Mouse (Mus musculus): Measurements from ENCODE around the gene Plekhn1. TPM values are rescaled to one million over a fixed set of nuclear protein-coding genes. Genes with fewer than 3 reads are reported as not detected.

The Plekhn1 gene
- total and polyA plus RNA-seq, 3 experiments: 18.7 to 62.2 (median 23.9) TPM

DNA sequence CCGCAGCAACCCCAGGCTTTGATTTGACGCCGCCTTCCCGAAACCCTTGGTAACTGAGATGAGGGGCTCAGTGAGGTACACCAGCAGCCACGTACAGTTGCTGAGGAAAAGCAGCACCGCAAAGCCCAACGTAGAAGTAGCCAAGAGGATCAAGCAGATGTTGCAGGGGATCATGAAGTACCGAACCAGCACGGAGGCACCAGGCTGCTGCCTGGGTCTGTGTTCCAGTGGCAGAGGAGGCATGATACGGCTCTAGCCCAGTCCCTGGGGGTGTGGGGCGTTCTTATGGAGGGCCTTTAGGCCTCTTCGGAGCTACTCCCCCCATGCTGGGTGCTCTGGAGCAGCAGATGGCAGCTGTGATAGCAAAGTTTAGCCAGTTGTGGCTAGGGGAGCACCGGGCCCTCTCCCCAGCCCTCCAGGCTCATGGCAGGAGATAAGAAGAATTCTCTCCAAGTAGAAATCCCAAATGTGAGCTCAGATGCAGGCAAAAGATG, 49.2 kb downstream of the Plekhn1 start:
- no peak for DNase-seq

DNA sequence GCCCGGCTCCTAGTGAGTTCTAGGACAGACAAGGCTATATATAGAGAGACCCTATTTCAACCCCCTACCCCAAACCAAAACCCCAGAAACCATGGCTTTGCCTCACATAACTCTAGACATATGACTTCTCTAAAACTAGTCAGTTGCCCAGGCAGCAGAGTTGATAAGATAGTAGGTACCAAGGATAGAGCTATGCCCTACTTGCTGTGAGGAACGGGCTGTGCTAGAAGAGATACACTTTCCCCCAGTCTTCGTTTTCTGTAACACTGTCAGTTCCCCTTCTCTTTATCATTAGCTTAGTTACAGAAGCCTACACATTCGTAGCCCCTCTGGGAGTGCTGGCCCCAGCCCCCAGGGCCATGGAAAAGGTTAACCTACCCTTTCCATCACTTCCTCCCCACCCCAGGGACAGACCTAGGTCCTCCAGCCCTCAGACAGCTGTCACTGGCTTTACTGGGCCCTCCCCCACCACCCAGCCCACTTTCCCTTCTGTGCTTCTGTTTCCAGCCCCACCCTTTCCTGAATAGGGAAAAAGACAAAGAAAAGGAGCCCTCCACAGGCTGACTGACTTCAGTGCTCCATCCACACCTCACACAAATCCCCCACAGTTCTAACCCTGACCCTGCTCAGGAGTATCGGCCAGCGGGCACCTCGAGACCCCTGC, 50.2 kb downstream of the Plekhn1 start:
- DNase-seq: no peak

DNA sequence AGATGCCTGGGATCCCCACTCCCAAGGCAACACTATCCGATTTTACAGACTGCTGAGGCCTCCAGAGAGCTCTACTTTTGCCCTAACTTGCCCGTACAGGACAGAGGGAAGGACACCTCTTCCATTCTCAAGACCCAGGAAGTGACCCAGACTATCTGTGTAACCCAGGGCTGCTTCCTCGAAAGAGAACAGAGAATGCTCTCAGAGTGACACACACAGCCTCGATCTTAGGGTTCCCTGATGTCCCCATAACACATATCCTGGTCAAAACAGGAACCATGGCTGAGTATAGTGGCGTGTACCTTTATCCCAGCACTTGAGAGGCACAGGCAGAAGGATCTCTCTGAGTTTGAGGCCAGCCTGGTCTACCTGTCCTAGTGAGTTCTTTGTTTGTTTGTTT, 50.9 kb downstream of the Plekhn1 start:
- DNase-seq: no peak

DNA sequence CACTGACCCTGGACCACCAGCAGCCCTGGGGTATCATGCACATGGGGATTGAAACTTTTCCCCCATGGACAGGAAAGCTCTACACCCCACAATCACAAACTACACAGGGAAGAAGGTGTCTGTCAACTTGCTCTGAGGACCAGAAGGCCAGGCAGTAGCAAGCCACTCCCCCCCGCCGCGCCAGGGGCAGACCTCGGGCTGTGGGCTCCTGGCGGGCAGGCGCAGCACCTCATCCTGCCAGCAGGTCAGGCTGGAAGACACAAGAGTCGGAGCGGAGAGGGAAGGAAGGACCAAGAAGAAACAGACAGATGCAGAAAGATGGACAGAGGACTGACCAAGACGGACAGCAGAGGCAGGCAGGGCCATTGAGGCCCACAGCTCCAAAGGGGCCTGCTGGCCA, 57.0 kb downstream of the Plekhn1 start:
- DNase-seq: no peak

DNA sequence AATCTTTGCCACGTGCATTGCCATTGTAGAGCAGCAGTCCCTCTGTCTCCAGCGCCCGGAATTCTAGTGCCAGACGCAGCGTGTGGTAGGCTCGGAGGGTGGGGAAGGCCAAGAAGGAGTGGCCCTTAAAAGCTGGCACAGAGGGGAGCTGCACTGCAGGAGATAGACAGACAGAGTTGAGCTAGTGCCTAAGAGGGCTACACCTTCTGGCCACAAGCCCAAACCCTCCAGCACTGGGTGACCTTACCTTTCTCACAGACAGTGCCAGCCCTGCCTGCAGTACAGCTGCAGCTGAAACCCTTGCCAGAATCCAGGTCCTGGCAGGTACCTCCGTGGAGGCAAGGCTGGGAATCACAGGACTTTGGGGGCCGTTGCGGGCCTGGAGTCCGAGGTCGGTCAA, 62.8 kb downstream of the Plekhn1 start:
- no peak for DNase-seq

Small RNA genes lying within 50 kb of the gene (microRNA-seq; reads per million reads assigned to microRNA genes)
- gene Mir7658: 1.8 to 3.7 reads per million in 2 experiments

Other genes starting within 250 kb of the Plekhn1 start
- gene B3galt6, start 242.2 kb downstream of the Plekhn1 start, total RNA-seq (2021): 1 to 10 TPM; 5.1 to 8.5 TPM
- gene B3galt6, start 242.2 kb downstream of the Plekhn1 start, polyA plus RNA-seq (2012; rRNA removed): 14.7 and 18.3 TPM in 2 replicates
- 100 to 1,000 TPM; 260 to 282 TPM for gene Sdf4, start 242.0 kb downstream of the Plekhn1 start, total RNA-seq (2021)
- gene Sdf4, start 242.0 kb downstream of the Plekhn1 start, polyA plus RNA-seq (2012; rRNA removed): 47.5 and 50.7 TPM in 2 replicates
- 1 to 10 TPM in 1 of 2 experiments, under 1 TPM in 1; 0.61 to 1.2 TPM for gene Tnfrsf4, start 221.0 kb downstream of the Plekhn1 start, total RNA-seq (2021)
- 4.4 and 5.0 TPM in 2 replicates for gene Tnfrsf4, start 221.0 kb downstream of the Plekhn1 start, polyA plus RNA-seq (2012; rRNA removed)
- under 1 TPM in 1 of 2 experiments, not detected in 1; 0.38 TPM for gene Tnfrsf18, start 208.7 kb downstream of the Plekhn1 start, total RNA-seq (2021)
- gene Tnfrsf18, start 208.7 kb downstream of the Plekhn1 start, polyA plus RNA-seq (2012; rRNA removed): 0.30 and 0.61 TPM in 2 replicates
- gene Ttll10, start 175.4 kb downstream of the Plekhn1 start, total RNA-seq (2021): under 1 TPM in 1 of 2 experiments, not detected in 1; 0.21 TPM
- 0.13 and 0.19 TPM in 2 replicates for gene Ttll10, start 175.4 kb downstream of the Plekhn1 start, polyA plus RNA-seq (2012; rRNA removed)
- gene 9430015G10Rik, start 124.9 kb downstream of the Plekhn1 start, total RNA-seq (2021): 1 to 10 TPM; 5.7 to 9.6 TPM
- 14.6 and 15.6 TPM in 2 replicates for gene 9430015G10Rik, start 124.9 kb downstream of the Plekhn1 start, polyA plus RNA-seq (2012; rRNA removed)
- gene Rnf223, start 104.3 kb downstream of the Plekhn1 start, total RNA-seq (2021): under 1 TPM; 0.17 TPM
- gene Rnf223, start 104.3 kb downstream of the Plekhn1 start, polyA plus RNA-seq (2012; rRNA removed): 0.34 and 0.46 TPM in 2 replicates
- gene Agrn, start 37.4 kb downstream of the Plekhn1 start, total RNA-seq (2021): 10 to 100 TPM; 23.2 to 34.1 TPM
- gene Agrn, start 37.4 kb downstream of the Plekhn1 start, polyA plus RNA-seq (2012; rRNA removed): 39.3 and 46.4 TPM in 2 replicates
- gene Isg15, start 34.0 kb downstream of the Plekhn1 start, total RNA-seq (2021): 1 to 10 TPM; 4.3 to 5.4 TPM
- 9.1 and 12.1 TPM in 2 replicates for gene Isg15, start 34.0 kb downstream of the Plekhn1 start, polyA plus RNA-seq (2012; rRNA removed)
- 1 to 10 TPM; 2.7 to 7.2 TPM for gene AW011738, start 31.6 kb downstream of the Plekhn1 start, total RNA-seq (2021)
- 1.7 and 2.6 TPM in 2 replicates for gene AW011738, start 31.6 kb downstream of the Plekhn1 start, polyA plus RNA-seq (2012; rRNA removed)
- 10 to 100 TPM in 1 of 2 experiments, 1 to 10 TPM in 1; 3.9 to 10.2 TPM for gene Perm1, start 19.0 kb downstream of the Plekhn1 start, total RNA-seq (2021)
- 2.4 and 2.6 TPM in 2 replicates for gene Perm1, start 19.0 kb downstream of the Plekhn1 start, polyA plus RNA-seq (2012; rRNA removed)
- 10 to 100 TPM; 42.6 to 47.2 TPM for gene Noc2l, start 1.2 kb upstream of the Plekhn1 start, total RNA-seq (2021)
- gene Noc2l, start 1.2 kb upstream of the Plekhn1 start, polyA plus RNA-seq (2012; rRNA removed): 46.6 and 60.3 TPM in 2 replicates
- gene Samd11, start 20.8 kb upstream of the Plekhn1 start, total RNA-seq (2021): 1 to 10 TPM; 1.7 to 2.2 TPM
- 2.2 and 2.9 TPM in 2 replicates for gene Samd11, start 20.8 kb upstream of the Plekhn1 start, polyA plus RNA-seq (2012; rRNA removed)
- not detected for gene Vmn2r-ps159, start 96.2 kb upstream of the Plekhn1 start, total RNA-seq (2021)
- gene Vmn2r-ps159, start 96.2 kb upstream of the Plekhn1 start, polyA plus RNA-seq (2012; rRNA removed): not detected in 2 replicates

Measured in adrenal gland, adult 2 months (tissue).